Mouse (Mus musculus) thymus, adult 18-20 months (tissue): ENCODE results near the gene Cdk9.

Experiments used
- DNase-seq, 2 experiments: peaks; one replicate each; pipeline ENCODE4 v3.0.0; 2022; ENCODE audit warnings: mixed read lengths in 2 of 2

Cdk9 gene

GRCm38 (mm10) chr2:32712934-32713817 lies at the start of gene Cdk9:
TSS of gene Cdk9 (minus strand) at chr2:32713076.
- DNase-seq = peak; percentile 88 to 89

- no peak for DNase-seq
Measured at GRCm38 (mm10) chr2:32761859-32762258, 49.0 kb upstream of the Cdk9 start.

- no peak for DNase-seq
Measured at GRCm38 (mm10) chr2:32761361-32761760, 48.5 kb upstream of the Cdk9 start.

GRCm38 (mm10) chr2:32759001-32759400 lies 46.1 kb upstream of the Cdk9 start:
- no peak for DNase-seq

- DNase-seq = no peak
Measured at GRCm38 (mm10) chr2:32758503-32758902, 45.6 kb upstream of the Cdk9 start.

- peak; percentile 98 for DNase-seq
Measured at GRCm38 (mm10) chr2:32757056-32757845, 44.4 kb upstream of the Cdk9 start, which contains the start of gene Tor2a. TSS of gene Tor2a (plus strand) at chr2:32757234.

GRCm38 (mm10) chr2:32756674-32757055 lies 43.8 kb upstream of the Cdk9 start:
- no peak for DNase-seq

GRCm38 (mm10) chr2:32752181-32752580 lies 39.3 kb upstream of the Cdk9 start:
- no peak for DNase-seq

GRCm38 (mm10) chr2:32751665-32752033 lies 38.8 kb upstream of the Cdk9 start:
- no peak for DNase-seq

- no peak for DNase-seq
Measured at GRCm38 (mm10) chr2:32750887-32751664, 38.2 kb upstream of the Cdk9 start.

- DNase-seq = no peak
Measured at GRCm38 (mm10) chr2:32750199-32750598, 37.3 kb upstream of the Cdk9 start.

GRCm38 (mm10) chr2:32749082-32749481 lies 36.2 kb upstream of the Cdk9 start:
- no peak for DNase-seq

GRCm38 (mm10) chr2:32744272-32744982 lies 31.6 kb upstream of the Cdk9 start:
- DNase-seq = no peak

GRCm38 (mm10) chr2:32742173-32742531 lies 29.3 kb upstream of the Cdk9 start:
- no peak for DNase-seq

- no peak for DNase-seq
Measured at GRCm38 (mm10) chr2:32741273-32742172, 28.6 kb upstream of the Cdk9 start.

- no peak for DNase-seq
Measured at GRCm38 (mm10) chr2:32740916-32741272, 28.0 kb upstream of the Cdk9 start, which contains the start of gene 6330409D20Rik. TSS of gene 6330409D20Rik (minus strand) at chr2:32741016.

GRCm38 (mm10) chr2:32739311-32739710 lies 26.4 kb upstream of the Cdk9 start:
- DNase-seq = no peak

- no peak for DNase-seq
Measured at GRCm38 (mm10) chr2:32737008-32737407, 24.1 kb upstream of the Cdk9 start.

GRCm38 (mm10) chr2:32736306-32736829 lies 23.5 kb upstream of the Cdk9 start:
- DNase-seq = no peak

GRCm38 (mm10) chr2:32734933-32735332 lies 22.1 kb upstream of the Cdk9 start:
- no peak for DNase-seq

- no peak for DNase-seq
Measured at GRCm38 (mm10) chr2:32734480-32734879, 21.6 kb upstream of the Cdk9 start.
